In genomic region chr16:4683581-4684456, GRCm38 (mm10) we compare ENCODE assay signal across 8 mouse cellular contexts. TPM values are rescaled to one million over a fixed set of nuclear protein-coding genes. Genes with fewer than 3 reads are reported as not detected.
A peak's percentile ranks its signal among the peaks of the same experiment; 100 is the strongest.
DNase-seq lines count a peak whose midpoint lies in the region; ATAC-seq lines count a peak whose summit lies in the region.

No protein-coding gene starts in this region.

- H3K27me3 ChIP-seq in heart, embryonic 10.5 days (ENCODE audit: insufficient read depth, poor library complexity, severe bottlenecking): no peaks in the 10 kb centered on the region
- H3K27me3 ChIP-seq in kidney, embryonic 15.5 days: no peaks in the 10 kb centered on the region

- peak overlapping the region; percentile 96 for H3K9ac ChIP-seq in kidney, embryonic 15.5 days

- peaks cover 22% of the 10 kb centered on the region for H3K4me1 ChIP-seq in heart, embryonic 10.5 days
- peaks cover 27% of the 10 kb centered on the region for H3K4me1 ChIP-seq in kidney, embryonic 15.5 days

- peak; percentile 97 to 98 for DNase-seq in B cell, adult 2 months
- peak; percentile 97 for DNase-seq in brain, adult 2 months (ENCODE audit: low read depth, low spot score)
- peak; percentile 97 for DNase-seq in heart, embryonic 10.5 days (ENCODE audit: low spot score)
- peak; percentile 96 for DNase-seq in liver
- DNase-seq in spleen, postnatal 4 days (ENCODE audit: low spot score in 2 of 2): peak; percentile 98 to 100

- peak; percentile 86 for ATAC-seq in erythroblast, adult 5-6 weeks (replicated peaks; ENCODE audit: low FRiP score, poor library complexity, severe bottlenecking)
- ATAC-seq in kidney, embryonic 15.5 days (replicated peaks; ENCODE audit: low FRiP score): peak; percentile 83
- peak; percentile 79 for ATAC-seq in monocyte, adult 5-6 weeks (replicated peaks; ENCODE audit: insufficient number of reproducible peaks, low FRiP score, low TSS enrichment, poor library complexity, severe bottlenecking)

- under 1% methylated on average over 54 of the region's 54 CpGs for WGBS in heart, embryonic 10.5 days
- under 1% methylated on average over 54 of the region's 54 CpGs for whole genome bisulfite sequencing in kidney, embryonic 15.5 days

- H3K4me3 ChIP-seq in heart, embryonic 10.5 days: peak overlapping the region; percentile 81
- H3K4me3 ChIP-seq in kidney, embryonic 15.5 days (replicated peaks): peak overlapping the region; percentile 97

- H3K27ac ChIP-seq in heart, embryonic 10.5 days: peak overlapping the region; percentile 92
- H3K27ac ChIP-seq in kidney, embryonic 15.5 days: peak overlapping the region; percentile 94

- no peaks in the 10 kb centered on the region for H3K9me3 ChIP-seq in heart, embryonic 10.5 days
- no peaks in the 10 kb centered on the region for H3K9me3 ChIP-seq in kidney, embryonic 15.5 days (replicated peaks)

- H3K4me2 ChIP-seq in kidney, embryonic 15.5 days: peak overlapping the region; percentile 89

- H3K36me3 ChIP-seq in heart, embryonic 10.5 days: peaks cover 20% of the 10 kb centered on the region
- peaks cover 18% of the 10 kb centered on the region for H3K36me3 ChIP-seq in kidney, embryonic 15.5 days

RNA-seq across cellular contexts. Expression of gene Coro7, which starts 4.2 kb away (rescaled TPM):
- 14.6 and 24.2 TPM in 2 replicates for total RNA-seq in erythroblast, adult 5-6 weeks (2015; ENCODE audit: low replicate concordance)
- total RNA-seq in erythroblast, adult 5-6 weeks (2017; ENCODE audit: low replicate concordance): 5.3 and 9.6 TPM in 2 replicates
- 22.7 and 23.9 TPM in 2 replicates for polyA plus RNA-seq in heart, embryonic 10.5 days (2016; fragmentation: Nextera tagmentation; extraction: Ambion mirVana)
- polyA plus RNA-seq in kidney, embryonic 15.5 days (2015; fragmentation: Nextera tagmentation; extraction: Ambion mirVana): 19.8 and 22.0 TPM in 2 replicates
- total RNA-seq in monocyte, adult 5-6 weeks (2017): 28.4 to 62.6 TPM (median 29.8 TPM) in 3 replicates

RNA-seq across cellular contexts. Expression of gene Nmral1, which starts 35.3 kb away (rescaled TPM):
- 4.6 and 14.4 TPM in 2 replicates for total RNA-seq in erythroblast, adult 5-6 weeks (2015; ENCODE audit: low replicate concordance)
- 10.6 and 16.4 TPM in 2 replicates for total RNA-seq in erythroblast, adult 5-6 weeks (2017; ENCODE audit: low replicate concordance)
- polyA plus RNA-seq in heart, embryonic 10.5 days (2016; fragmentation: Nextera tagmentation; extraction: Ambion mirVana): 63.3 and 97.6 TPM in 2 replicates
- polyA plus RNA-seq in kidney, embryonic 15.5 days (2015; fragmentation: Nextera tagmentation; extraction: Ambion mirVana): 98.2 and 99.8 TPM in 2 replicates
- 3.7 to 12.2 TPM (median 6.1 TPM) in 3 replicates for total RNA-seq in monocyte, adult 5-6 weeks (2017)

RNA-seq across cellular contexts. Expression of gene Hmox2, which starts 42.3 kb away (rescaled TPM):
- total RNA-seq in erythroblast, adult 5-6 weeks (2015; ENCODE audit: low replicate concordance): 13.3 and 22.6 TPM in 2 replicates
- 15.4 and 18.8 TPM in 2 replicates for total RNA-seq in erythroblast, adult 5-6 weeks (2017; ENCODE audit: low replicate concordance)
- polyA plus RNA-seq in heart, embryonic 10.5 days (2016; fragmentation: Nextera tagmentation; extraction: Ambion mirVana): 101 and 104 TPM in 2 replicates
- polyA plus RNA-seq in kidney, embryonic 15.5 days (2015; fragmentation: Nextera tagmentation; extraction: Ambion mirVana): 106 and 111 TPM in 2 replicates
- 80.8 to 103 TPM (median 93.4 TPM) in 3 replicates for total RNA-seq in monocyte, adult 5-6 weeks (2017)

RNA-seq across cellular contexts. Expression of gene Dnaja3, which starts 44.0 kb away (rescaled TPM):
- 4.8 and 6.9 TPM in 2 replicates for total RNA-seq in erythroblast, adult 5-6 weeks (2015; ENCODE audit: low replicate concordance)
- total RNA-seq in erythroblast, adult 5-6 weeks (2017; ENCODE audit: low replicate concordance): 9.5 and 10.9 TPM in 2 replicates
- polyA plus RNA-seq in heart, embryonic 10.5 days (2016; fragmentation: Nextera tagmentation; extraction: Ambion mirVana): 78.3 and 85.5 TPM in 2 replicates
- polyA plus RNA-seq in kidney, embryonic 15.5 days (2015; fragmentation: Nextera tagmentation; extraction: Ambion mirVana): 77.7 and 81.4 TPM in 2 replicates
- 25.9 to 34.1 TPM (median 26.3 TPM) in 3 replicates for total RNA-seq in monocyte, adult 5-6 weeks (2017)

RNA-seq across cellular contexts. Expression of gene Vasn, which starts 44.1 kb away (rescaled TPM):
- total RNA-seq in erythroblast, adult 5-6 weeks (2015; ENCODE audit: low replicate concordance): not detected in 2 replicates
- total RNA-seq in erythroblast, adult 5-6 weeks (2017; ENCODE audit: low replicate concordance): not detected in 2 replicates
- polyA plus RNA-seq in heart, embryonic 10.5 days (2016; fragmentation: Nextera tagmentation; extraction: Ambion mirVana): 13.7 and 16.9 TPM in 2 replicates
- 22.7 and 23.5 TPM in 2 replicates for polyA plus RNA-seq in kidney, embryonic 15.5 days (2015; fragmentation: Nextera tagmentation; extraction: Ambion mirVana)
- 0.19 to 0.43 TPM (median 0.39 TPM) in 3 replicates for total RNA-seq in monocyte, adult 5-6 weeks (2017)

Comparison
In these comparisons a context has a peak if more than half of its experiments do, and no peak if none do; other contexts are left out.
1. Peak in every context shown above with its lines: DNase-seq, ATAC-seq, H3K4me3 ChIP-seq and H3K27ac ChIP-seq.